Mouse (Mus musculus): ENCODE data around the gene Hectd3.

Gene Hectd3

GRCm38 (mm10) chr4:116995131-116995797 is at the start of gene Hectd3:
Gene Hectd3 (plus strand): TSS chr4:116995317.
- peak; percentile 87 for DNase-seq

GRCm38 (mm10) chr4:116951642-116952041 is 43.5 kb upstream of the Hectd3 start:
- DNase-seq = peak; percentile 4

GRCm38 (mm10) chr4:116954951-116955350 is 40.2 kb upstream of the Hectd3 start:
- no peak for DNase-seq

GRCm38 (mm10) chr4:116976503-116976902 is 18.6 kb upstream of the Hectd3 start:
- DNase-seq = no peak

- no peak for DNase-seq
Observed at GRCm38 (mm10) chr4:116985681-116986080, 9.4 kb upstream of the Hectd3 start.

- DNase-seq = peak; percentile 65
Observed at GRCm38 (mm10) chr4:116986400-116987121, 8.6 kb upstream of the Hectd3 start.

- no peak for DNase-seq
Observed at GRCm38 (mm10) chr4:116987122-116987456, 8.0 kb upstream of the Hectd3 start.

GRCm38 (mm10) chr4:116989731-116990130 is 5.4 kb upstream of the Hectd3 start:
- DNase-seq = no peak

- peak; percentile 80 for DNase-seq
Observed at GRCm38 (mm10) chr4:116991366-116991765, 3.8 kb upstream of the Hectd3 start.

- DNase-seq = peak; percentile 98
Observed at GRCm38 (mm10) chr4:116993672-116994621, 1.2 kb upstream of the Hectd3 start, which contains the start of gene Urod. Gene Urod (minus strand): TSS chr4:116994413.

GRCm38 (mm10) chr4:116995798-116996135 is 650 bp downstream of the Hectd3 start:
- peak; percentile 74 for DNase-seq

GRCm38 (mm10) chr4:116999513-117000154 is 4.5 kb downstream of the Hectd3 start:
- no peak for DNase-seq

- no peak for DNase-seq
Observed at GRCm38 (mm10) chr4:117001957-117002356, 6.8 kb downstream of the Hectd3 start.

GRCm38 (mm10) chr4:117002543-117003521 is 7.7 kb downstream of the Hectd3 start:
- DNase-seq = peak; percentile 56

GRCm38 (mm10) chr4:117004649-117005048 is 9.5 kb downstream of the Hectd3 start:
- DNase-seq = no peak

GRCm38 (mm10) chr4:117005611-117006400 is 10.7 kb downstream of the Hectd3 start:
- DNase-seq = no peak

- DNase-seq = no peak
Observed at GRCm38 (mm10) chr4:117007058-117007457, 11.9 kb downstream of the Hectd3 start.

GRCm38 (mm10) chr4:117010231-117010630 is 15.1 kb downstream of the Hectd3 start:
- DNase-seq = no peak

GRCm38 (mm10) chr4:117013596-117013995 is 18.5 kb downstream of the Hectd3 start:
- DNase-seq = no peak

- DNase-seq = no peak
Observed at GRCm38 (mm10) chr4:117014901-117015415, 19.8 kb downstream of the Hectd3 start.
